Mouse (Mus musculus): ENCODE measurements around the gene Hrc. TPM values are rescaled to one million over a fixed set of nuclear protein-coding genes. Genes with fewer than 3 reads are reported as not detected.

Hrc gene
- total RNA-seq, 2 experiments from 2014 or later: 0.99 to 1.2 TPM

Other genes with a start within 250 kb of the Hrc start
- 1 to 10 TPM; 7.5 to 7.8 TPM for gene Rcn3, start 243.1 kb upstream of the Hrc start, total RNA-seq (2021)
- 10 to 100 TPM; 21.0 to 22.8 TPM for gene Fcgrt, start 231.4 kb upstream of the Hrc start, total RNA-seq (2021)
- gene Rps11, start 210.9 kb upstream of the Hrc start, total RNA-seq (2021): 100 to 1,000 TPM; 402 to 406 TPM
- gene Rpl13a, start 206.5 kb upstream of the Hrc start, total RNA-seq (2021): 100 to 1,000 TPM; 608 to 639 TPM
- not detected for gene Gm45713, start 199.1 kb upstream of the Hrc start, total RNA-seq (2021)
- 1 to 10 TPM; 2.4 to 3.2 TPM for gene Flt3l, start 198.9 kb upstream of the Hrc start, total RNA-seq (2021)
- gene Pih1d1, start 181.0 kb upstream of the Hrc start, total RNA-seq (2021): 10 to 100 TPM; 46.9 to 48.4 TPM
- gene Aldh16a1, start 180.7 kb upstream of the Hrc start, total RNA-seq (2021): 10 to 100 TPM; 10.7 to 13.5 TPM
- 1,000 to 10,000 TPM; 1,570 to 1,628 TPM for gene Slc17a7, start 171.3 kb upstream of the Hrc start, total RNA-seq (2021)
- gene Gfy, start 155.7 kb upstream of the Hrc start, total RNA-seq (2021): under 1 TPM in 1 of 2 experiments, not detected in 1; 0.18 TPM
- gene Pth2, start 154.3 kb upstream of the Hrc start, total RNA-seq (2021): not detected
- 1 to 10 TPM; 3.0 to 3.5 TPM for gene Ccdc155, start 130.4 kb upstream of the Hrc start, total RNA-seq (2021)
- 10 to 100 TPM; 13.7 to 17.3 TPM for gene Dkkl1, start 123.1 kb upstream of the Hrc start, total RNA-seq (2021)
- gene Tead2, start 119.5 kb upstream of the Hrc start, total RNA-seq (2021): 1 to 10 TPM; 5.6 to 6.1 TPM
- 1 to 10 TPM; 3.4 to 4.0 TPM for gene Cd37, start 96.2 kb upstream of the Hrc start, total RNA-seq (2021)
- 1 to 10 TPM in 1 of 2 experiments, under 1 TPM in 1; 0.97 to 1.1 TPM for gene Slc6a16, start 94.2 kb upstream of the Hrc start, total RNA-seq (2021)
- under 1 TPM; 0.40 to 0.59 TPM for gene Slc6a21, start 57.8 kb upstream of the Hrc start, total RNA-seq (2021)
- gene Trpm4, start 1.5 kb upstream of the Hrc start, total RNA-seq (2021): 10 to 100 TPM; 19.5 to 21.3 TPM
- gene Ppfia3, start 31.7 kb downstream of the Hrc start, total RNA-seq (2021): 100 to 1,000 TPM; 159 to 168 TPM
- gene Lin7b, start 35.3 kb downstream of the Hrc start, total RNA-seq (2021): 100 to 1,000 TPM; 198 to 216 TPM
- 100 to 1,000 TPM; 373 to 398 TPM for gene Snrnp70, start 60.5 kb downstream of the Hrc start, total RNA-seq (2021)
- under 1 TPM in 1 of 2 experiments, not detected in 1; 0.15 TPM for gene Kcna7, start 70.4 kb downstream of the Hrc start, total RNA-seq (2021)
- gene Ntf5, start 78.4 kb downstream of the Hrc start, total RNA-seq (2021): not detected
- gene Lhb, start 85.5 kb downstream of the Hrc start, total RNA-seq (2021): not detected
- gene Gys1, start 99.6 kb downstream of the Hrc start, total RNA-seq (2021): 10 to 100 TPM; 14.4 to 16.3 TPM
- gene Ruvbl2, start 102.8 kb downstream of the Hrc start, total RNA-seq (2021): 10 to 100 TPM; 32.1 to 35.6 TPM
- gene Ftl1, start 124.6 kb downstream of the Hrc start, total RNA-seq (2021): 100 to 1,000 TPM; 287 to 302 TPM
- 10 to 100 TPM; 75.0 to 81.0 TPM for gene Bax, start 131.6 kb downstream of the Hrc start, total RNA-seq (2021)
- gene Tulp2, start 146.6 kb downstream of the Hrc start, total RNA-seq (2021): not detected
- gene Gm45808, start 151.5 kb downstream of the Hrc start, total RNA-seq (2021): 1 to 10 TPM in 1 of 2 experiments, under 1 TPM in 1; 0.88 to 1.7 TPM
- 1 to 10 TPM; 2.8 to 2.9 TPM for gene Dhdh, start 153.5 kb downstream of the Hrc start, total RNA-seq (2021)
- 100 to 1,000 TPM; 109 to 110 TPM for gene Nucb1, start 175.1 kb downstream of the Hrc start, total RNA-seq (2021)
- gene Ppp1r15a, start 191.0 kb downstream of the Hrc start, total RNA-seq (2021): 10 to 100 TPM; 24.2 to 33.3 TPM
- gene Plekha4, start 191.0 kb downstream of the Hrc start, total RNA-seq (2021): 1 to 10 TPM; 1.0 to 2.4 TPM
- not detected for gene Hsd17b14, start 219.6 kb downstream of the Hrc start, total RNA-seq (2021)
- gene Bcat2, start 234.9 kb downstream of the Hrc start, total RNA-seq (2021): 10 to 100 TPM; 22.6 to 25.2 TPM

All from left cerebral cortex, postnatal 14 days (tissue).